Mouse (Mus musculus) midbrain, postnatal 0 days (tissue): Measurements from ENCODE around the gene Olfr508. TPM values are rescaled to one million over a fixed set of nuclear protein-coding genes. Genes with fewer than 3 reads are reported as not detected.
"Not testable (repeated sequence)": the region's sequence is repeated elsewhere in the genome, so short reads cannot be mapped to it uniquely, and the experiment has no call there.

Experiments
- ATAC-seq: fragments of 200-750 bp; cut with Nextera tagmentation; 2 replicates; pipeline ENCODE4 v1.8.0; 2017; ENCODE audit warnings: moderate number of reproducible peaks, mild to moderate bottlenecking, moderate TSS enrichment, moderate library complexity; ENCODE audit not compliant: low FRiP score
- DNase-seq: peaks from one replicate; pipeline ENCODE4 v3.0.0-alpha.2; 2015; ENCODE audit warnings: low spot score
- H3K27ac ChIP-seq: fragments of 300-500 bp; sonication (generic); 2 replicates; pipeline ENCODE4 v1.5.1; 2014; ENCODE audit warnings: low read depth, mild to moderate bottlenecking, low read length, mixed read lengths
- H3K27me3 ChIP-seq: fragments of 300-500 bp; sonication (generic); 2 replicates; pipeline ENCODE4 v1.6.1; 2014; ENCODE audit warnings: low read length, control low read depth, mixed read lengths; ENCODE audit not compliant: insufficient read depth
- H3K36me3 ChIP-seq: fragments of 300-500 bp; sonication (generic); 2 replicates; pipeline ENCODE4 v1.6.1; 2014; ENCODE audit warnings: low read length, control low read depth, mixed read lengths; ENCODE audit not compliant: insufficient read depth
- H3K4me1 ChIP-seq: fragments of 300-500 bp; sonication (generic); 2 replicates; pipeline ENCODE4 v1.6.1; 2014; ENCODE audit warnings: mild to moderate bottlenecking, control low read depth, antibody characterized with exemption, low read length, mixed read lengths; ENCODE audit not compliant: insufficient read depth
- H3K4me2 ChIP-seq: fragments of 300-500 bp; sonication (generic); 2 replicates; pipeline ENCODE4 v1.6.1; 2014; ENCODE audit warnings: low read depth, mild to moderate bottlenecking, low read length, mixed read lengths; ENCODE audit not compliant: poor library complexity, severe bottlenecking
- H3K4me3 ChIP-seq: fragments of 300-500 bp; sonication (generic); 2 replicates; pipeline ENCODE4 v1.5.1; 2014; ENCODE audit warnings: low read depth, mild to moderate bottlenecking, low read length, moderate library complexity
- H3K9ac ChIP-seq: fragments of 300-500 bp; sonication (generic); replicated peaks from 2 replicates; pipeline ENCODE4 v1.6.1; 2014; ENCODE audit warnings: mild to moderate bottlenecking, low read length, moderate library complexity, mixed read lengths; ENCODE audit not compliant: poor library complexity, severe bottlenecking
- H3K9me3 ChIP-seq: fragments of 300-500 bp; sonication (generic); 2 replicates; pipeline ENCODE4 v1.6.1; 2016; ENCODE audit warnings: low read length, control low read depth
- CTCF ChIP-seq: IDR thresholded peaks from 2 replicates; pipeline ENCODE4 v1.5.1; 2016; ENCODE audit warnings: antibody characterized with exemption, mild to moderate bottlenecking
- WGBS: fragments of 180-500 bp; shearing (Covaris S2); extraction: QIAGEN DNeasy Blood & Tissue Kit; methylation state at CpG from one replicate; pipeline ENCODE4 v1.1.7; 2014; 5-methylcytosine and 5-hydroxymethylcytosine counted together
- polyA plus RNA-seq: library from polyadenylated mRNA; unstranded; fragments of >200 nt; fragmentation: Nextera tagmentation; extraction: Ambion mirVana; gene quantifications from 2 replicates; pipeline ENCODE4 v1.2.1, GENCODE M21; 2015
- total RNA-seq: library from RNA; depleted of rRNA; stranded (reverse); fragments of >200 nt; gene quantifications from 2 replicates; pipeline ENCODE4 v1.2.3, GENCODE M21; 2014; rRNA removed

Gene Olfr508
- total RNA-seq (not detected in 2 replicates), polyA plus RNA-seq (not detected in 2 replicates)

- no peak within 1 kb of the TSS for H3K9ac ChIP-seq
- H3K27me3 ChIP-seq = no peaks in the 10 kb centered on the region
- TF ChIP-seq CTCF = no peak
- no peak for ATAC-seq
- H3K4me1 ChIP-seq = no peaks in the 10 kb centered on the region
- WGBS = 83% methylated on average over 3 of the region's 3 CpGs
- no peak within 1 kb of the TSS for H3K4me2 ChIP-seq
- H3K36me3 ChIP-seq = no peaks in the 10 kb centered on the region
- no peak within 1 kb of the TSS for H3K27ac ChIP-seq
- DNase-seq = no peak
- no peaks in the 10 kb centered on the region for H3K9me3 ChIP-seq
- no peak within 1 kb of the TSS for H3K4me3 ChIP-seq
Measured at GRCm38 (mm10) chr7:108629694-108630093, at the start of gene Olfr508. Olfr508 (plus strand) TSS chr7:108629994.

- Histone ChIP-seq H3K4me1 (no peaks in the 10 kb centered on the region), H3K4me2 (no peak overlapping the region), H3K36me3 (no peaks in the 10 kb centered on the region), H3K4me3 (no peak overlapping the region), H3K9me3 (no peaks in the 10 kb centered on the region), H3K27ac (no peak overlapping the region), H3K9ac (no peak overlapping the region), H3K27me3 (no peaks in the 10 kb centered on the region)
- TF ChIP-seq CTCF = no peak
- WGBS = 100% methylated on average over 1 of the region's 1 CpGs
- DNase-seq (no peak), ATAC-seq (no peak)
Measured at GRCm38 (mm10) chr7:108589797-108590196, 40.0 kb upstream of the Olfr508 start.

DNA sequence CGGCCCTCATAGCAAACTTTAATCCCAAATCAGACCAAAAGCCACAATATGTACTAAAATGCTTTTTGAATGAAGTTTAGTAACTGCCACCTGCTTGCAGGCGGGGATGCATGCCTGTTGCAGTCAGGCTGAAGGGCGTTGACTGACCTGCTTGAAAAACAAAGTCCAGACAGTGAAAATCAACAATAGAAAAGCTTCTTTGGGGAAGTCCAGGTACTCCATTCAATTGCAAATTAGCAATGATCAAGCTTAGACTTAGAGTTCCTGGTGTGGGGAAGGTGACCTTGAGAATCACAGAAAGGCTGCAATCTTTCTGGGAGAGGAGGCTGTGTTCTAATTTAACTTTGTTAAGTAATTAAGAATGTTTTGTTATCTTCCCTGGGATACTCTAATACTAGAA lies 27.9 kb upstream of the Olfr508 start:
- H3K9me3 ChIP-seq, ATAC-seq, H3K27ac ChIP-seq, H3K4me2 ChIP-seq, DNase-seq, H3K27me3 ChIP-seq, H3K9ac ChIP-seq, H3K36me3 ChIP-seq, H3K4me1 ChIP-seq, H3K4me3 ChIP-seq: not testable (repeated sequence)
- 77% methylated on average over 3 of the region's 3 CpGs for WGBS

DNA sequence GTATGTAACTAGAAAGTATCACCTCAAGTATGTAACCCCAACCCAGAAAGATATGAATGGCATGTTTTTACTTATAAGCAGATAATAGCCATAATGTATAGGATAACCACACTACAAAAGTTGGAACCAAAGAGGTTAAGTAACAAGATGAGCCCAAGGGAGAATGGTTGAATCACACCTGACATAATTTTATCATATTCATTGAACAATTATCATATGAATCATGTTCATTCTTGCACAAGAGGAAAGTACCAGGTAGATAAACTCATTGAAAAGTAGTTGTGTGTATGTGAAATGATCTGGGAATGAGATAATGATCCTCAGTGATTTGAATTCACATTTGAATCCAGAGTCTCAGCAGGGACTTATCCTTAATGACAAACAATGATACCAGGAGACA lies 19.3 kb upstream of the Olfr508 start, which contains the start of gene Olfr506:
Gene Olfr506, plus strand, starts transcription at position 301 of the 400 bp plus-strand sequence.
- Histone ChIP-seq H3K4me2 (no peak within 1 kb of the TSS), H3K27me3 (no peaks in the 10 kb centered on the region), H3K4me1 (no peaks in the 10 kb centered on the region), H3K9ac (no peak within 1 kb of the TSS), H3K27ac (no peak within 1 kb of the TSS), H3K36me3 (no peaks in the 10 kb centered on the region), H3K9me3 (no peaks in the 10 kb centered on the region), H3K4me3 (no peak within 1 kb of the TSS)
- TF ChIP-seq CTCF = no peak
- ATAC-seq (no peak), DNase-seq (no peak)

DNA sequence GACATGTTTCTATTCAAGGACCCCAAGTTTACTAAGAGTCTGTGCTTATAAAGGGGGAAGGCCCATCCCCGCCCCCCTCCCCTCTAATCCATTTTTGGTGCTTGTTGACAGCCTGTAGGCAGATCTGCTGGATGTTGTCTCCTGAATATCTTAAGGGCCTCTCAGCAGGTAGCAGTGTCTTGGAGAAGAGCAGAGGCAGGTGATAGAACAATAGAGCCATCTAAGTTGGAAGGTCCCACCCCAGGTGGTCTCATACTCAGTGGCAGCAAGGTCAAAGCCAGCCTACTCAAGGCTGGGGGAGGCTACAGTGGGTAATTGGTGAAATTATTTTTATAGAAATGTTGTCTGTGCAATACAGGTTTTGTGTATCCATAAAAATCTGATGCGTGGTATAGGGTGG lies 15.7 kb upstream of the Olfr508 start:
- no peak overlapping the region for H3K4me2 ChIP-seq
- no peak for ATAC-seq
- H3K27ac ChIP-seq = no peak overlapping the region
- no peak for TF ChIP-seq CTCF
- no peaks in the 10 kb centered on the region for H3K27me3 ChIP-seq
- no peak overlapping the region for H3K9ac ChIP-seq
- 95% methylated on average over 2 of the region's 2 CpGs for WGBS
- no peaks in the 10 kb centered on the region for H3K4me1 ChIP-seq
- no peaks in the 10 kb centered on the region for H3K36me3 ChIP-seq
- no peak overlapping the region for H3K4me3 ChIP-seq
- no peak for DNase-seq
- H3K9me3 ChIP-seq = no peaks in the 10 kb centered on the region

- ATAC-seq, H3K4me3 ChIP-seq, H3K27me3 ChIP-seq, H3K9ac ChIP-seq, H3K9me3 ChIP-seq, DNase-seq, H3K4me2 ChIP-seq, H3K27ac ChIP-seq, H3K36me3 ChIP-seq, H3K4me1 ChIP-seq: not testable (repeated sequence)
- 62% methylated on average over 3 of the region's 3 CpGs for WGBS
Measured at GRCm38 (mm10) chr7:108616781-108617180, 13.0 kb upstream of the Olfr508 start.
